Mouse (Mus musculus) lung, adult 2 months (tissue): ENCODE data around the gene Bcl2l12.

Experiments
- CTCF ChIP-seq: fragments of 200-500 bp; IDR thresholded peaks from 2 replicates; pipeline ENCODE4 v1.5.1; 2011; ENCODE audit warnings: mild to moderate bottlenecking, low read length, control low read depth; ENCODE audit not compliant: insufficient read depth
- POLR2A ChIP-seq: fragments of 200-500 bp; IDR thresholded peaks from 2 replicates; pipeline ENCODE4 v1.6.1; 2011; ENCODE audit warnings: low read depth, mild to moderate bottlenecking, control low read depth, low read length, borderline replicate concordance; ENCODE audit errors: extremely low read depth

DNA sequence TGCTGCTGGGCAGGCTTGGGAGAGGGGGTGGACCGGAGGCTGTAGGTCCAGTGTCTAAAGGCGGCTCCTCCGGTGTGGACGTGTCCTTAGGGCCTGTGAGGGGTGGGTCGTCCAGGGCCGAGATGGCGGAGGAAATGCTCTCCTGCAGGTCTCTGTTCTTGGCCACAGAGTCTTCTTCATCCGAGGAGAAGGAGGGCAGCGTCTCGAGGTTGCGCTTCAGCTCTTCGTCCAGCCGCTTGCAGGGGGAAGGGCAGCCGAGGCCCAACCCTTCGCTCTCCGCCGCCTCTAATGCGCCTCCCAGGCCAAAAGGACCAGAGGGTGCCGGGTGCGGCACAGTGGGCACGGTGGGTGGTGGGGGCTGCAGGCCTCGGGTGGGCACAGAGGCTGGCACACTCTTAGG, 47.2 kb upstream of the Bcl2l12 start:
- no peak for TF ChIP-seq CTCF
- no peak for TF ChIP-seq POLR2A
